Mouse (Mus musculus) hindlimb bud, embryonic 11.5 days (tissue): ENCODE data around the gene Stx5a.
A peak's percentile ranks its signal among the peaks of the same experiment; 100 is the strongest.

Source experiments
- DNase-seq: peaks from one replicate; pipeline ENCODE4 v3.0.0-alpha.2; 2012; ENCODE audit warnings: low read depth, low spot score; ENCODE audit errors: extremely low spot score

Stx5a gene

GRCm38 (mm10) chr19:8741243-8741869 is at the start of gene Stx5a:
TSS of gene Stx5a (plus strand) at chr19:8741413.
- DNase-seq = peak; percentile 98

DNA sequence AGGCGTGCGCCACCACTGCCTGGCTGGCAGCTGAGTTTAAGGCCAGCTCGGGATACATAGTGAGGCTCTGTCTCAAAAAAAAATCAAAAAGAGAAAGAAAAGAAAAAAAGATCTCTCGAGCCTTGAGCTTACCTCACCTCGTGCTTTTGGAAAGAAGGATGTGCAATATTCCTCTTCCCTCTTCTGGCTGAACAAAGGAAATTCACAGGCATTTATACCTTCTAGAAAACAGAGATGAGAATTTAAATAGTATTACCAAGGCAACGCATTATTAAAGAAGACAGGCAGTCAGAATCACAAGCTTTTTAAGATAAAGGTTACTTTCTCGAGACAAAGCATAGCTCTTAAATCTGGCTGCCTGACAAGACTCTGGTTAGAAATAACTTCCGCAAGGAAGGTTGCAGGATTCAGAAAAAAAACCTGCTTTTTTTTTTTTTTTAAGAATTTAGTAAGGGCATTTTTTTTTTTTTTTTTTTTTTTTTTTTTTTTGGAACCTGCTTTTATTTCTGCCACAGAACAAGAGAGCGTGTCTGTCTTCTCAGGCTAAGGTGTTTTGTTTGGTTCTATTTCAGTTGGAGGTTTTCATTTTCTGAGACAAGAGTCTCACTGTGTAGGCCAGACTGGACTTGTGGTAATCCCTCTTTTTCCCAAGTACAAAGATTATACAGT is 49.2 kb upstream of the Stx5a start:
- no peak for DNase-seq

- DNase-seq = no peak
These were observed 48.5 kb upstream of the Stx5a start for GRCm38 (mm10) chr19:8692740-8693139.

DNA sequence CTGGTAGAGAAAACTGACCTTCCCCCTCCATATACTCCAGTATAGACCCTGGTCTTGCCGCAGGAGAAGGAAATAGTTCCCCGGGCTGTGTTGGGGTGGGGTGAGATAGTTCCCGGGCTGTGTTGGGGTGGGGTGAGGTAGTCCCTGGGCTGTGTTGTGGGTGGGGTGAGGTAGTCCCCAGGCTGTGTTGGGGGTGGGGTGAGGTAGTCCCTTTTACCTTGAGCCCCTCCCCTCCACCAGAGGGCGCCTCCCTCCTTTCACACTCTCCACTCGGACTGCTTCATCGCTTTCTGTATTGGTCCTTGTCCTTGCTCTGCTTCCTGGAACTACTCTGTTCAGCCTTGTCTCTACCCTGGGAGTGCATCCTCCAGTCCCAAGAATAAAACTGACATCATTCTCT is 45.9 kb upstream of the Stx5a start:
- DNase-seq = no peak

DNA sequence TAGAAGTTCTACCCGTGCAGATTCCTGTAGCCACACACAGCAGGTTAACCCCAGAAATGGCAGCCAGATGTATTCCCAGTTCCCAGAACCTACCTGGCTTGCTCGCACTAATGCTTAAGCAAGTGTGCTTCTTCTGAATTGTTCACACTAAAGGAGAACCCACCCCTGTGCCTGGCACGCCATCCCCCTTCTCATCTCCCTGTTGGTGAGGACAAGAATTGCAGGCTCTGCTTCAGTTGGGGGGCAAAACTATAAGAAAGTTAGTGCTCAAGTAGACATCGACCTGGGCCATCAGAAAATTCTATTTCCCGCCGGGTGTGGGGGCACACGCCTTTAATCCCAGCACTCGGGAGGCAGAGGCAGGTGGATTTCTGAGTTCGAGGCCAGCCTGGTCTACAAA is 41.6 kb upstream of the Stx5a start:
- no peak for DNase-seq

GRCm38 (mm10) chr19:8702458-8702857 is 38.8 kb upstream of the Stx5a start:
- no peak for DNase-seq

DNA sequence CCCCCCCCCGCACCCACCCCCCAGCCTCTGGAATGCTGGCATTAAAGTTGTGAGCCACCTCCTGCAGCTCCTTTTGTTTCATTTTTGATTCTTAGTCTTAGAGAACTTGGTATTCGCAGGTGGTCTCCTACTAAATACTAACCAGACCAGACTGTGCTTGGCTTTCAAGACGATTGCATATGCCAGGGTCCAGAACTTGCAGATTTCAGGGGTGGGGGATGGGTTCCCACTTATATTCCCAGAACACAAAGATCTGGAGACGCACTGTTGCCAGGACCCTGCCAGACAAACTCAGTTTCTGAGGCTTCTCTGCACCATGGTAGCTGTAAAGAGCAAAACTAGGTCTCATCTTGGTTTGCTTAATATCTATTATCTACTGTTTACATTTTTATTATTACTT is 37.6 kb upstream of the Stx5a start:
- DNase-seq = no peak

DNA sequence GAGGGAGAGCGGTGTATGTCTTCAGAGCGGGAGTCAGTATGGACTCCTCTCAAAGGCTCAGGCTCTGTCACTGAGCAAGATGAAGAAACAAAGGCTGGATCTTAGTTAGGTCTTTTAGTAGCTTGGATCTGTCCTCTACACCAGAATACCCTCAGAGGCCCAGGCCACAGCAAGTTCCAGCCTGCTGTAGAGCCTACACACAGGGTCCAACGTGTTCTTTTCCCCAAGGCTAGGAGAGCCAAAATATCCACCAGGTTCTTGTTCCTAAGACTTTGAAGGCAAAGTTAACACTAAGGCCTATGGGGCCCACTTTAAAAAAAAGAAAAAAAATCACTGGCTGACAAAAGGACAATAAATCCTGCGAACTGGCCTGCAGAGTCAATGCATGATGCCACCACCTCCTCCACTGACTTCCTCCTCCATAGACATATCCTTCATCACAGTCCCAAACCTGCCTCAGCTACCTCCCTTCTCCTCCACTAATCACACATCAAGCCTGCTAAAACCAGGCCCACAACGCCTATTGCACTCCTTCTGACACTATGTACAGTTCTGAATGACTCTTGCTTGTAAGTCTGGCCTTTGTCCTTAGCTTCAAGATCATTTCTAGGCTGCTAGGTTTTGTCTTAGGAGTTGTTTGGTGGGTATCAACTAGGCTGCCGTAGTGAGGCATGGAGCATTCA is 36.0 kb upstream of the Stx5a start:
- DNase-seq = no peak

DNA sequence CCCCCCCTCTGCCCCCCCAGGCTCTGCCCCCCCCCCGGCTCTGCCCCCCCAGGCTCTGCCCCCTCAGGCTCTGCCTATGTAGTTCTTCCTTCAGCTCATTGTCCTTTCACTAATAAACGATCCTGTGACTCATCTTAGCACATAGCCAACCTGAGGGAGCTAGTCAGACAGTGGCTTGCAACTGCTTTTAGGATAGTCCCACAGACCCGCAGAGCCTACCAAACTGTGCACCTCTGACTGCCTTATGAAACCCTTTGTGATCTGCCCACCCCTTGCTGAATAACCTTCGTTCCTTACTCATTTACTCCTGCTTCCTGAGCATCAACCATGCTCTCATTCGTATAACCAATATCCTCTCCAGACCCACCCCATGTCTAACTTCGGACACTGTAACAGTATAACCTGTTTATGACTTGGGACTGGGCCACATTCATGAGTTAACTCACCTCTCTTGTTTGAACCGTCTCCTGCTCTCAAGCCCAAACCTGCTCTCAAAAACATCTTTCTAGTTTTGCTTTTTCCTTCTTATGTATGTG is 35.0 kb upstream of the Stx5a start:
- no peak for DNase-seq

DNA sequence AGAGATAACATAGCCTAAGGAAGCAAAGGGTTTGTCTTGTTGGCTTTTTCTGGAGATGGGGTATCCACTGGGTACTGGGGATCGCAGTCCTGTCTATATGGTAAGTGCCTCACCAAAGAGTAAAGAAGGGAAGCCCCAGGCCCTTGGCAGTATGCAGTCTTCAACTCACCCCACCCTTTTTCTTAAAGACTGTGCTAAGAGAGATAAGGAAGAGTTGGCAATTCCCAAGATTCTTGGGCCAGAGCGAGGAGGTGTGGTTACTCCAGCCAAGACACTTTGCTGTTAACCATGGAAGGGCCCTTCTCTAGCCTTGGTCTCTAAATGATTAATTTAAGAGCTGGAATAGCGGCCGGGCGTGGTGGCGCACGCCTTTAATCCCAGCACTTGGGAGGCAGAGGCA is 34.3 kb upstream of the Stx5a start:
- no peak for DNase-seq

DNA sequence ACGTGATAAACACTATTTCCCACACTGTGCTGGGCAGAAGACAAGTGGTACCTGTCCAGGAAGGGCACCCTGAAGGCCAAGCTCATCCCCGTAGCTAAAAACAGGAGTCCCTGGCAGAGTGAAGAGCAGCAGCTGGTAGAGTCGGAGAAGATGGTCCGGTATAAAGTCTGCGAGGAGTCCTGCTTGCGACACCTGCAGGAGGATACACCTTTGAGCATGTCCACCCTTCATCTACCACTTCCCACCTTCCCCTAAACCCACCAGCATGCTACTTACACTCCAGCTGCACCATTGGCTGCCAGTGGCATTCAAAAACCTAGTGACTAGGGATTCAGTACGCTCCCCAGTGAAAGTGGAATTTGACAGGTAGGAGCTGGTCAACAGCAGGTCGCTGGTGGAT is 32.3 kb upstream of the Stx5a start:
- no peak for DNase-seq

DNA sequence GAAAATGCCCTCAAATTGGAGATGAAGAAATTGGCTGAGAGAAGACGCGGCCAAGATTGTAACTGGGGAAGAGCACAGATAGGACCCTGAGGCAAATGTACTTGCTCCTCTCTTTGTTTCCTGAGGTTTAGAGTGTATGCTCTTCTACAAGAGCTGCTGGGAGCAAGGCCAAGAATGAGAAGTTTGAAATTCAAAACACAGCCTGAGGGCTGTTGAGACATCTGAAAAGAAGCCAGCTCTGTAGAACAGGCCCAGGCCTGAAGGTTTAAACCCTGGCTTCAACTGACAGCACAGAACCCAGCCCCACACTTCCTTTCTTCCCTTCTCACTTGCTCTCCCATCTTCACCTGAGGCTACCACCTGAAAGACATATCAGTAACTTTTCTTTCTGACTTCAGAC is 31.2 kb upstream of the Stx5a start:
- DNase-seq = no peak

- no peak for DNase-seq
These were observed 29.7 kb upstream of the Stx5a start for GRCm38 (mm10) chr19:8711506-8711905.

GRCm38 (mm10) chr19:8711949-8712869 is 29.0 kb upstream of the Stx5a start:
- no peak for DNase-seq

DNA sequence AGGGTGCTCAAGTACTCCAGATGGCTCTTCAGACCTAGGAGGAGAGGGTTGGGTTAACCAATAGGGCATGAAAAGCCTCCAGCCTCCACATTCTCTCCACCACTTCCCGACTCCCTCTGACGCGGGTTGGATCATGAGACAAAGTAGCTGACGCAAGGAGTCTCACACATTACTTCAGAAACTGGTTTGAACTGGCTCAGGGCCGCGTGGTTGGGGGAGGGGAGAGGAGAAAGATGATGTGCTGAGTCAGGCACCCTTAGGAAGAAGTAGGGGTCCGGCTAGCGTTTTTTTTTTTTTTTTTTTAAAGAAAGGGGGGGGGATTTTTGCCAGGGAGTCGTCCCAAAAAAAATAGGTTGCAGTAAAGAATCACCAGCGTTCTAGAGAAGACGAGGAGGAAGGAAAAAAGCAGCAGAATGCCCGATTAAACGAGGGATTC is 28.3 kb upstream of the Stx5a start:
- no peak for DNase-seq

DNA sequence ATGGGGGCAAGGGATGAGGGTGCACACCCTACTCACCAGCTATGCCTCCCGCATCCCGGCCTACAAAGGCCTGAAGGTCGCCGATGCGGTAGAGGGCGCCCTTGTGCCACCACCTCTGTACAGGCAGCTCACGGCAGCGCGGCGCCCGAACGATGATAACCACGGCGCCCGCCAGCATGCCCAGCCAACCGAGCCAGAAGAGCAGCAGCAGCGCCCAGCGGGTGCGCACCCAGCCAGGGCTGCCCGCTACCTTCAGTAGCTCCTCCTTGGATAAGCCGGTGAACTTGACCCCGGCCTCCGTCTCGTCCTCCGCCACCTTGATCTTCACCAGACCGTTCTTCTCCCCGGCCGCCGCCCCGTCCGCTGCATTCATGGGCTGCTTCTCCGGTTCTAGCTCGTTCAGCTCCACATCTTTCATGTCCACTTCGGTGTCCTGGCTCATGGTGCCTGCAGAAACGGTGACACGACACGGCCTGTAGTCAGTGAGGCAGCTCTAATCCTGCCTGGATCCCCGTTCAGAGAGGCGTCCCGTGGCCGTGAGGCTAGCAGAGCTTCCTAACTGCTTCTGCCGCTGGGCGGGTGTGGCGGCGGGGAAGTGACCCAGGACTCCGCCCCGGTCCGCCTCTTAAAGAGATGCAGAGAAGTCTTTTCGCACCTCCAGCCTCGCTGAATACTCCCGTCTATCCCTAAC is 27.8 kb upstream of the Stx5a start:
- DNase-seq = no peak

DNA sequence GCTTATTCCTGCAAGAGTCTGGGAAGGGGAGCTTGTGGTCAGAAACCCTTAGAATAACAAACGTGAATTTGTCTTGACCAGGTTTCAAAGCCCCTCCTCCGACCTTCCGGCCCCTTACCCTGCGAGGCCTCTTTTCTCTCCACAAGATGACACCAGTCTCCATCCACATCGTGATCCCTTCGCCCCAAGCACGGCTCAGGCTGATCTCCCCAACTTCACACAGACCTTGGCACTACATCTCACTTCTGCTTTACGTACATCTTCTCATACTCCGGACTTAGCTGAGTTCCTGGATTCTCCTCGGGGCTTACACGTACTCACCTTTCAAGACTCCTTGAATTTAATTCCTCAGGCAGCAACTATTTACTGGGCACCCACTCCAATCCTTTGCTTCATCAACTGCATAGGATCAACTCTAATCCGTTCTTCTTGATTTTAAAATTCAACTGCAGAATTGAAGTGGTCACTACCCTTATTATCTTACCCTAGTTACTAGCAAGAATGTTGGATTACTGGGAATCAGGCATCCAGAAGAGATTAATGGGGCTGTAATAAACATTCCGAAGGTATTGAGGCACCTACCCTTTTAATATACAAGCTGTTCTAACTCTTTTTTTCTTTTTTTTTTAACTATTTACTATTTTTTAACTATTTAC is 27.1 kb upstream of the Stx5a start:
- no peak for DNase-seq

DNA sequence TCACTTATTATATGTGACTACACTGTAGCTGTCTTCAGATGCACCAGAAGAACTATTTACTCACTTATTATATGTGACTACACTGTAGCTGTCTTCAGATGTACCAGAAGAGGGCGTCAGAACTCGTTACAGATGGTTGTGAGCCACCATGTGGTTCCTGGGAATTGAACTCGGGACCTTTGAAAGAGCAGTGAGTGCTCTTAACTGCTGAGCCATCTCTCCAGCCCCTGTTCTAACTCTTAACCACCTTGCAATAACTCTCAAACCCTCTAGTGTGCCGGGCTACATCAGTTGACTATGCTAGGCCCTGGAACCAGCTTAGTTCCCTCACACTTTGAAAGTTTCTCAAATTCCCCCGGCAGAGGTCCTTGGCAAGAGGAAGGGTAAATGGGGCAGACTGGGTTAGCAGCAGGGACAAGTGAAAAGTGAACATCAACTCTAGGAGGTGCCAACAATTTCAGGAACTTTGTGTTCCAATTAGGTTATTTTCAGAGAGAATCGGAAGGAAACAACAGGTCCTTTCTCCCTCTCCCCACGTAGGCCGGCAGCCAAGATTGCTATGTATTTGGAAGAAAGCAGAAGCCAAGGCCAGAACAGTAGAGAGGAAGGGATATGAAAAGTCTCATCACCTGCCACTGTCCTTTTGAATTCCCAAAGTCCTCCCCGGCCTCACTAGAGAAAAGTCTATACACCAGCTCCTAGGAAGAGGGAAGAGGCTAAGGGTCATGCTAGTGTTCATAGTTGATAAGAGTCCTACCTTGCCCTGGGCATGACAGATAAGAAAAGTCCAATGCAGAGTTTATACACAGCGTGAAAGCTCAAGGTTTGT is 26.3 kb upstream of the Stx5a start:
- DNase-seq = no peak
